ENCODE assay signal across 7 mouse cellular contexts in the genomic region with DNA sequence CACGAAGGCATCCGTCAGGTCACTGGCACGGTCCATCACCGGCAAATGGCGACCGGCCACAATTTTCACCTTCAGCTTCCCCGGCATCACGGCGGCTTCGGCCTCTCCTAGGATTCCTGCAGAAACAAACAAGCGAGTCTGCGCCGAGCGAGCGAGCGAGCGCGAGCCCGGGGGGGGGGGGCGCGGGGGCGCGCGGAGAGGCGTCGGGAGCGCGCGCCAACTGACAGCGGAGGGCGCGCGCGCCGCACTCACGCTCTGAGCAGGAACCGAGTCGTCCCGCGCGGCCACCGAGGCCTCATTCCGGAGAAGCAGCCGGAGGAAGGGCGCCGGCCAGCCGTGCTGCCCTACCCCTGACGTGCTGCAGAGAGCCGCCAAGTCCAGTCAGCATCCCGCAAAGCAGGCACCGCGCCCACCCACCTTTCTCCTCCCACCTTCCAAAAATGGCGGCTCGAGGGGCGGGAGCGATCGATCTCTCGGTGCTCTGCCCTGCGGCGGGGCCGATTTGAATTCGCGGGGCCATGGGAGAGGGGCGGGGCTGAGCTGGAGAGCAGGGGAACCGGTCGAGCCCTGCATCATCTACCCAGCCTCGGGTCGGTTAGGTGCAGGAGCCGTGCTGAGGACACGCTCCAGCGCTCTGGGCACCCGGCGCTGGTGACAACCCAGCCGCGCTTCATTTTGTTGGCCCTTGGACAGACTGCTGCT. TPM values are rescaled to one million over a fixed set of nuclear protein-coding genes. Genes with fewer than 3 reads are reported as not detected.
DNase-seq lines count a peak whose midpoint lies in the region; ATAC-seq lines count a peak whose summit lies in the region.

TSS of gene C2cd5 (minus strand) at position 461 of the 702 bp plus-strand sequence.

- peak within 1 kb of the TSS; percentile 93 for H3K4me3 ChIP-seq in intestine, embryonic 16.5 days (ENCODE audit: low read length)
- H3K4me3 ChIP-seq in midbrain, embryonic 11.5 days (ENCODE audit: low read depth, low read length) = peak within 1 kb of the TSS; percentile 86

- H3K9ac ChIP-seq in intestine, embryonic 16.5 days (ENCODE audit: low read depth, low read length) = peak within 1 kb of the TSS; percentile 88
- H3K9ac ChIP-seq in midbrain, embryonic 11.5 days (ENCODE audit: low read length) = peak within 1 kb of the TSS; percentile 92

- ATAC-seq in intestine, embryonic 16.5 days = peak; percentile 98
- ATAC-seq in midbrain, embryonic 11.5 days (ENCODE audit: low FRiP score) = peak; percentile 98

- no peaks in the 10 kb centered on the region for H3K27me3 ChIP-seq in intestine, embryonic 16.5 days (replicated peaks; ENCODE audit: control insufficient read depth, insufficient read depth, low read length)
- H3K27me3 ChIP-seq in midbrain, embryonic 11.5 days (ENCODE audit: control insufficient read depth, insufficient read depth, low read length) = no peaks in the 10 kb centered on the region

- intact Hi-C loops in gastrocnemius, postnatal 36 days (cut with DNase I) = loop anchor here (2.0 kb wide), 1 partner anchor 67 kb away; the partner anchor contains the start of gene Etnk1
- intact Hi-C loops in left cerebral cortex, postnatal 36 days (cut with DNase I) = loop anchor here (2.0 kb wide), 1 partner anchor 67 kb away; the partner anchor contains the start of gene Etnk1

- H3K9me3 ChIP-seq in intestine, embryonic 16.5 days (ENCODE audit: control insufficient read depth, low read length) = no peaks in the 10 kb centered on the region
- no peaks in the 10 kb centered on the region for H3K9me3 ChIP-seq in midbrain, embryonic 11.5 days (ENCODE audit: control insufficient read depth, low read length)

- H3K4me1 ChIP-seq in intestine, embryonic 16.5 days (ENCODE audit: control insufficient read depth, insufficient read depth, low read length) = 0 out of 2 replicates have a peak, but pooled peaks cover 6% of the 10 kb centered on the region
- no peaks in the 10 kb centered on the region for H3K4me1 ChIP-seq in midbrain, embryonic 11.5 days (ENCODE audit: control insufficient read depth, insufficient read depth, low read length)

- H3K27ac ChIP-seq in intestine, embryonic 16.5 days (ENCODE audit: low read length) = peak within 1 kb of the TSS; percentile 92
- peak within 1 kb of the TSS; percentile 84 for H3K27ac ChIP-seq in midbrain, embryonic 11.5 days (ENCODE audit: low read depth, low read length)

- DNase-seq in adrenal gland, adult 2 months = peak; percentile 98
- DNase-seq in embryo, embryonic 11.5 days (ENCODE audit: low read depth, low spot score) = peak; percentile 92
- DNase-seq in gastrocnemius, postnatal 36 days = peak; percentile 96 to 97
- peak; percentile 97 to 98 for DNase-seq in left cerebral cortex, postnatal 36 days (ENCODE audit: low spot score in 2 of 2)
- DNase-seq in midbrain, embryonic 11.5 days (ENCODE audit: low spot score, missing footprints) = peak; percentile 99
- peak; percentile 88 for DNase-seq in skeletal muscle tissue, adult 2 months (ENCODE audit: low read depth, low spot score)

- peak within 1 kb of the TSS; percentile 94 for H3K4me2 ChIP-seq in intestine, embryonic 16.5 days (ENCODE audit: low read depth, low read length)
- peak within 1 kb of the TSS; percentile 71 for H3K4me2 ChIP-seq in midbrain, embryonic 11.5 days

- H3K36me3 ChIP-seq in intestine, embryonic 16.5 days (ENCODE audit: control insufficient read depth, insufficient read depth, low read length) = no peaks in the 10 kb centered on the region
- no peaks in the 10 kb centered on the region for H3K36me3 ChIP-seq in midbrain, embryonic 11.5 days (ENCODE audit: control insufficient read depth, insufficient read depth, low read length)

- WGBS in intestine, embryonic 16.5 days = under 1% methylated on average over 61 of the region's 75 CpGs
- WGBS in midbrain, embryonic 11.5 days = under 1% methylated on average over 60 of the region's 75 CpGs

RNA-seq across cellular contexts. Expression of gene C2cd5, which starts in this region (rescaled TPM):
- total RNA-seq in adrenal gland, adult 2 months (2021) = 10 to 100 TPM; 12.3 to 19.8 TPM
- 5.3 and 5.9 TPM in 2 replicates for polyA plus RNA-seq in adrenal gland, adult 2 months (2012; rRNA removed)
- total RNA-seq in gastrocnemius, postnatal 36 days (2021) = 10 to 100 TPM in 1 of 2 experiments, 1 to 10 TPM in 1; 8.5 to 10.5 TPM
- polyA plus RNA-seq in intestine, embryonic 16.5 days (2015; fragmentation: Nextera tagmentation; extraction: Ambion mirVana) = 19.8 and 20.1 TPM in 2 replicates
- total RNA-seq in left cerebral cortex, postnatal 36 days (2021) = 100 to 1,000 TPM in 1 of 2 experiments, 10 to 100 TPM in 1; 75.8 to 109 TPM
- 29.1 and 29.2 TPM in 2 replicates for polyA plus RNA-seq in midbrain, embryonic 11.5 days (2014; fragmentation: Nextera tagmentation; extraction: Ambion mirVana)

Comparison
In these comparisons a context has a peak if more than half of its experiments do, and no peak if none do; other contexts are left out.
1. Peak in every context shown above with its lines: DNase-seq, ATAC-seq, H3K4me3 ChIP-seq and H3K27ac ChIP-seq.